Mouse (Mus musculus) MEL (cell line): ENCODE measurements around the gene Arhgef17. TPM values are rescaled to one million over a fixed set of nuclear protein-coding genes. Genes with fewer than 3 reads are reported as not detected.

Experiments used
- DNase-seq: peaks from one replicate; pipeline ENCODE4 v3.0.0; 2011; ENCODE audit warnings: low read depth, low spot score
- H3K27ac ChIP-seq: 2 replicates; pipeline ENCODE4 v1.5.1; 2012; ENCODE audit warnings: low read depth, mild to moderate bottlenecking, control low read depth, low read length, moderate library complexity; ENCODE audit not compliant: control insufficient read depth
- H3K27me3 ChIP-seq, 2 experiments: fragments of 150-350 bp in 1 of 2; sonication (generic) in 1 of 2; 2 replicates each; pipeline ENCODE4 v1.6.1; 2012; ENCODE audit warnings: low read length in 2 of 2, mild to moderate bottlenecking in 2 of 2, improper control_type of control experiment in 1 of 2, moderate library complexity in 1 of 2; ENCODE audit not compliant: insufficient read depth in 2 of 2, control insufficient read depth in 1 of 2
- H3K36me3 ChIP-seq, 2 experiments: 2 replicates each; pipeline ENCODE4 v1.6.1; 2012 to 2014; ENCODE audit warnings: low read length in 2 of 2, improper control_type of control experiment in 1 of 2, inconsistent platforms in 1 of 2, mild to moderate bottlenecking in 1 of 2; ENCODE audit not compliant: insufficient read depth in 2 of 2, control insufficient read depth in 1 of 2
- H3K4me1 ChIP-seq, 2 experiments: fragments of 150-350 bp in 1 of 2; sonication (generic) in 1 of 2; 2 replicates each; pipeline ENCODE4 v1.6.1; 2012; ENCODE audit warnings: low read length in 2 of 2, improper control_type of control experiment in 1 of 2, mild to moderate bottlenecking in 1 of 2; ENCODE audit not compliant: insufficient read depth in 2 of 2, control insufficient read depth in 1 of 2
- H3K4me3 ChIP-seq, 2 experiments: fragments of 150-350 bp in 1 of 2; sonication (generic) in 1 of 2; 2 replicates each; pipeline ENCODE4 v1.5.1; 2012; ENCODE audit warnings: low read depth in 2 of 2, low read length in 2 of 2, mild to moderate bottlenecking in 2 of 2, moderate library complexity in 2 of 2, control low read depth in 1 of 2, improper control_type of control experiment in 1 of 2; ENCODE audit not compliant: control insufficient read depth in 1 of 2, insufficient read depth in 1 of 2
- H3K79me2 ChIP-seq: 2 replicates; pipeline ENCODE4 v1.6.1; 2012; ENCODE audit warnings: mild to moderate bottlenecking, low read length, moderate library complexity; ENCODE audit not compliant: control insufficient read depth, poor library complexity, insufficient read depth
- H3K9ac ChIP-seq: 2 replicates; pipeline ENCODE4 v1.6.1; 2012; ENCODE audit warnings: low read depth, mild to moderate bottlenecking, control low read depth, low read length, moderate library complexity; ENCODE audit not compliant: control insufficient read depth, poor library complexity, severe bottlenecking
- H3K9me3 ChIP-seq: fragments of 150-350 bp; sonication (generic); replicated peaks from 2 replicates; pipeline ENCODE4 v1.6.1; 2012; ENCODE audit warnings: mild to moderate bottlenecking, low read length, improper control_type of control experiment, moderate library complexity; ENCODE audit not compliant: insufficient read depth
- BHLHE40 ChIP-seq: IDR thresholded peaks from 2 replicates; pipeline ENCODE4 v1.6.1; 2012; ENCODE audit warnings: low read depth, mild to moderate bottlenecking, inconsistent platforms, low read length, improper control_type of control experiment, borderline replicate concordance
- CHD2 ChIP-seq: IDR thresholded peaks from 2 replicates; pipeline ENCODE4 v1.6.1; 2011; ENCODE audit warnings: low read length, improper control_type of control experiment
- E2F4 ChIP-seq: IDR thresholded peaks from 2 replicates; pipeline ENCODE4 v1.6.1; 2011; ENCODE audit warnings: low read depth, low read length, improper control_type of control experiment, borderline replicate concordance
- ETS1 ChIP-seq: IDR thresholded peaks from 2 replicates; pipeline ENCODE4 v1.6.1; 2012; ENCODE audit warnings: low read depth, mild to moderate bottlenecking, inconsistent platforms, low read length, improper control_type of control experiment, moderate library complexity
- GABPA ChIP-seq: IDR thresholded peaks from 2 replicates; pipeline ENCODE4 v1.6.1; 2012; ENCODE audit warnings: low read depth, mild to moderate bottlenecking, inconsistent platforms, low read length, improper control_type of control experiment, moderate library complexity
- GATA1 ChIP-seq: IDR thresholded peaks from 2 replicates; pipeline ENCODE4 v1.6.1; 2011; ENCODE audit warnings: low read depth, low read length, improper control_type of control experiment
- KAT2A ChIP-seq: conservative IDR thresholded peaks from 2 replicates; pipeline ENCODE4 v1.6.1; 2012; ENCODE audit warnings: low read depth, low read length, improper control_type of control experiment, inconsistent platforms
- MXI1 ChIP-seq: IDR thresholded peaks from 2 replicates; pipeline ENCODE4 v1.6.1; 2011; ENCODE audit warnings: mild to moderate bottlenecking, low read depth, low read length, improper control_type of control experiment
- MYB ChIP-seq: IDR thresholded peaks from 2 replicates; pipeline ENCODE4 v1.6.1; 2011; ENCODE audit warnings: mild to moderate bottlenecking, low read depth, low read length, improper control_type of control experiment
- NELFE ChIP-seq: IDR thresholded peaks from 2 replicates; pipeline ENCODE4 v1.6.1; 2011; ENCODE audit warnings: low read depth, low read length, improper control_type of control experiment
- NRF1 ChIP-seq: IDR thresholded peaks from 2 replicates; pipeline ENCODE4 v1.6.1; 2014; ENCODE audit warnings: low read depth, mild to moderate bottlenecking, inconsistent platforms, low read length, improper control_type of control experiment, moderate library complexity; ENCODE audit not compliant: poor library complexity, insufficient read depth, severe bottlenecking
- POLR2A ChIP-seq, 2 experiments: IDR thresholded peaks; 2 replicates each; pipeline ENCODE4 v1.6.1; 2011 to 2012; ENCODE audit warnings: low read length in 2 of 2, mild to moderate bottlenecking in 2 of 2, control low read depth in 1 of 2, improper control_type of control experiment in 1 of 2, low read depth in 1 of 2, moderate library complexity in 1 of 2; ENCODE audit not compliant: control insufficient read depth in 1 of 2, insufficient read depth in 1 of 2, poor library complexity in 1 of 2
- POLR2AphosphoS5 ChIP-seq: IDR thresholded peaks from 2 replicates; pipeline ENCODE4 v1.6.1; 2012; ENCODE audit warnings: low read depth, borderline replicate concordance, mild to moderate bottlenecking, inconsistent platforms, low read length, moderate library complexity, mixed read lengths
- RCOR1 ChIP-seq: IDR thresholded peaks from 2 replicates; pipeline ENCODE4 v1.6.1; 2012; ENCODE audit warnings: low read depth, mild to moderate bottlenecking, inconsistent platforms, low read length, improper control_type of control experiment
- SIN3A ChIP-seq: IDR thresholded peaks from 2 replicates; pipeline ENCODE4 v1.6.1; 2012; ENCODE audit warnings: low read length, improper control_type of control experiment, inconsistent platforms
- TAL1 ChIP-seq: IDR thresholded peaks from 2 replicates; pipeline ENCODE4 v1.6.1; 2012; ENCODE audit warnings: mild to moderate bottlenecking, inconsistent platforms, low read length, moderate library complexity, mixed read lengths
- TCF12 ChIP-seq: IDR thresholded peaks from 2 replicates; pipeline ENCODE4 v1.6.1; 2014; ENCODE audit warnings: low read depth, mild to moderate bottlenecking, inconsistent platforms, low read length, improper control_type of control experiment, moderate library complexity
- UBTF ChIP-seq: IDR thresholded peaks from 2 replicates; pipeline ENCODE4 v1.6.1; 2012; ENCODE audit warnings: low read depth, mild to moderate bottlenecking, inconsistent platforms, low read length, improper control_type of control experiment, moderate library complexity, borderline replicate concordance; ENCODE audit not compliant: insufficient read depth
- USF2 ChIP-seq, 2 experiments: IDR thresholded peaks; 2 replicates each; pipeline ENCODE4 v1.6.1; 2011 to 2012; ENCODE audit warnings: improper control_type of control experiment in 2 of 2, low read length in 2 of 2, borderline replicate concordance in 1 of 2, inconsistent platforms in 1 of 2, low read depth in 1 of 2, mild to moderate bottlenecking in 1 of 2; ENCODE audit not compliant: insufficient read depth in 1 of 2
- ZC3H11A ChIP-seq: IDR thresholded peaks from 2 replicates; pipeline ENCODE4 v1.6.1; 2012; ENCODE audit warnings: low read depth, mild to moderate bottlenecking, inconsistent platforms, low read length, improper control_type of control experiment
- ZKSCAN1 ChIP-seq: IDR thresholded peaks from 2 replicates; pipeline ENCODE4 v1.6.1; 2012; ENCODE audit warnings: low read depth, mild to moderate bottlenecking, inconsistent platforms, low read length, improper control_type of control experiment, moderate library complexity
- ZNF384 ChIP-seq: IDR thresholded peaks from 2 replicates; pipeline ENCODE4 v1.6.1; 2012; ENCODE audit warnings: low read depth, mild to moderate bottlenecking, inconsistent platforms, low read length, improper control_type of control experiment
- polyA plus RNA-seq, 2 experiments: library from polyadenylated mRNA; stranded (reverse) in 1 of 2; unstranded in 1 of 2; fragments of >175 nt in 1 of 2; fragments of >200 nt in 1 of 2; gene quantifications; 2 replicates each; pipeline versions ENCODE4 v1.2.1 to v1.2.4; 2012; ENCODE audit warnings: low replicate concordance in 2 of 2, low read depth in 1 of 2; ENCODE audit not compliant: insufficient read length in 2 of 2, insufficient read depth in 1 of 2, missing spikeins in 1 of 2
- total RNA-seq: library from RNA; depleted of rRNA; stranded (reverse); fragments of 300-350 nt; gene quantifications from 2 replicates; pipeline ENCODE4 v1.2.3, GENCODE M21; 2012

Arhgef17 gene
- total and polyA plus RNA-seq, 3 experiments, result under 0.01 TPM; not detected in 2

DNA sequence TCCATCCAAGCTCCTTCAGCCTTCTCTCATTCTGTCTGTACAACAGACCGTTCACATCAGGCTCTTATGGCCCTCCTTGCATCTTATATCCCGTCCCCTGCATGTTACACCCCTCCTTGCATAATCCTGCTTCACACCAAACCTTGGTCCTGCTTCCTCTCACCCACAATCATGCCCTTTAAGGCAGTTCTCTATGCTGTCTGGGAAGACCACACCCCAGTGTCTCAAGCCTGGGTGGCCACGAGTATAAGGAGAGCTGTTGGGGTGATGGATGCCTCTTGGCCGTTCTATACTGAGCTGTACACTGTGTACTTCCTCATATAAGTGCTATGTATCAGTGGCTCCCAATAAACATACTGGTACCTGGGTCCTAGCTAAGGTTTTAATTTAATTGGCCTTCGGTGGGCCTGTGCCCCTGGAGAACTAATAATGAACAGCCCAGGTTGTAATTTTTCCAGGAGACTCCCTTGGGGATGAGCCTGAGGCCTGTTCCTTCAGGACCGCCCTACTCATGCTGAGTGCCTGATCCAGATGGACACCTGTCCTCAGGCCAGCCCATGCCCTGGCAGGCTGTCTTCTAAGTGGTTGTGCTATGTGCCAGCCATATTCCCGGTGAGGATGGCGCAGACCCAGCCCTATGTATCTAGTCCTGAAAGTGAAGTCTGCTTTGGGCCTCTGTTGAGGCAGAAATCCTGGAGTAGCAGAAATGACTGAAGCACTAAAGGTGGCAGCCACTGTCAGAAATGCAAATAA is 61.9 kb downstream of the Arhgef17 start:
- DNase-seq, result no peak
- Histone ChIP-seq H3K9me3 (no peaks in the 10 kb centered on the region), H3K4me3 (no peak overlapping the region), H3K9ac (no peak overlapping the region), H3K27ac (no peak overlapping the region), H3K4me1 (peaks cover 0 to 10% of the 10 kb centered on the region in 2 experiments; a peak in 2 of 4 replicates), H3K36me3 (no peaks in the 10 kb centered on the region), H3K79me2 (no peaks in the 10 kb centered on the region), H3K27me3 (no peaks in the 10 kb centered on the region)
- no peak for TF ChIP-seq ZKSCAN1
- no peak for TF ChIP-seq TCF12
- no peak for TF ChIP-seq POLR2AphosphoS5
- TF ChIP-seq BHLHE40, result no peak
- TF ChIP-seq ZNF384, result no peak
- TF ChIP-seq USF2 (IDR thresholded peaks at IDR 0.05; ENCODE audit: borderline replicate concordance in 1 of 2, insufficient read depth in 1 of 2, low read depth in 1 of 2, low read length in 2 of 2), result no peak
- no peak for TF ChIP-seq GATA1
- no peak for TF ChIP-seq UBTF
- no peak for TF ChIP-seq ETS1
- no peak for TF ChIP-seq NELFE

DNA sequence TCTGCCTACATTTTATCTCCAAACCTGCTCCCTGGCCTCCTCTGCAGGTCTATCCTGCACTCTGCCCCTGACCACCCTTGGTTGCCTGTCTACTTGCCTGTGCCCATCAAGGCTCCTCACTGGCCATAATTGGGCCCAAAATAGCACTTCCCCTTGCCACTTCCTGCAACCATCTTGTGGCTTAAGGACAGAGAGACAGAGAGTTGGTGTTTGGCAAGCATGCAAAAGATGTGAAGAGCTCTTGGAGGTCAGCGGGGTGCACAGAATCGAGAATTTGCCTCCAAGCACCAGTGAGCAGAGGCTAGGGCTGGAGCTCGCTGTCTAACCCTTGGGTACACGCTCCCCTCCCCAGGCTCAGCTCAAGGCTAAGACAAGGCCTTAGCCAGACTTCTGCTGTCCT is 63.4 kb downstream of the Arhgef17 start:
- Histone ChIP-seq H3K4me3 (no peak overlapping the region), H3K9ac (no peak overlapping the region), H3K36me3 (no peaks in the 10 kb centered on the region), H3K9me3 (no peaks in the 10 kb centered on the region)
- no peak for DNase-seq
- TF ChIP-seq ZC3H11A (no peak), USF2 (IDR thresholded peaks at IDR 0.05; ENCODE audit: borderline replicate concordance in 1 of 2, insufficient read depth in 1 of 2, low read depth in 1 of 2, low read length in 2 of 2) (no peak), SIN3A (no peak), TAL1 (no peak), MYB (no peak), NRF1 (no peak), POLR2A (IDR thresholded peaks at IDR 0.05; ENCODE audit: control insufficient read depth in 1 of 2, insufficient read depth in 1 of 2, low read depth in 1 of 2, low read length in 2 of 2, poor library complexity in 1 of 2) (no peak), NELFE (no peak), KAT2A (no peak), GABPA (no peak), RCOR1 (no peak), E2F4 (no peak), MXI1 (no peak), CHD2 (no peak)
- TF ChIP-seq, all 39 proteins: peak for 0
- Histone ChIP-seq H3K27ac (no peak overlapping the region), H3K4me1 (peaks cover 0 to 10% of the 10 kb centered on the region in 2 experiments; a peak in 2 of 4 replicates), H3K27me3 (no peaks in the 10 kb centered on the region), H3K79me2 (no peaks in the 10 kb centered on the region)
